Mouse (Mus musculus) heart, postnatal 4 days (tissue): ENCODE results near the gene Asic2. TPM values are rescaled to one million over a fixed set of nuclear protein-coding genes. Genes with fewer than 3 reads are reported as not detected.

Experiments
- DNase-seq: peaks from one replicate; pipeline ENCODE4 v3.0.0; 2021
- total RNA-seq, 2 experiments: library from RNA; stranded (reverse); gene quantifications; 2 replicates each; pipeline ENCODE4 v1.2.3; 2021

The Asic2 gene
- under 1 TPM in 1 of 2 experiments, not detected in 1; 0.11 TPM for total RNA-seq

GRCm38 (mm10) chr11:81968401-81968881 lies at the start of gene Asic2:
Gene Asic2, minus strand, starts transcription at chr11:81968457.
- DNase-seq = no peak

GRCm38 (mm10) chr11:82016181-82016780 lies 48.0 kb upstream of the Asic2 start:
- DNase-seq = peak; percentile 43

- no peak for DNase-seq
These were observed 46.8 kb upstream of the Asic2 start for GRCm38 (mm10) chr11:82015066-82015465.

GRCm38 (mm10) chr11:82013756-82014155 lies 45.5 kb upstream of the Asic2 start:
- no peak for DNase-seq

- DNase-seq = peak; percentile 22
These were observed 43.3 kb upstream of the Asic2 start for GRCm38 (mm10) chr11:82011411-82012193.

- no peak for DNase-seq
These were observed 41.9 kb upstream of the Asic2 start for GRCm38 (mm10) chr11:82010115-82010514.

- DNase-seq = peak; percentile 74
These were observed 38.7 kb upstream of the Asic2 start for GRCm38 (mm10) chr11:82006796-82007423.

- DNase-seq = no peak
These were observed 36.6 kb upstream of the Asic2 start for GRCm38 (mm10) chr11:82004810-82005209.

GRCm38 (mm10) chr11:82000581-82000980 lies 32.3 kb upstream of the Asic2 start:
- no peak for DNase-seq

GRCm38 (mm10) chr11:81999469-81999868 lies 31.2 kb upstream of the Asic2 start:
- DNase-seq = no peak

- DNase-seq = no peak
These were observed 30.4 kb upstream of the Asic2 start for GRCm38 (mm10) chr11:81998646-81999045.

GRCm38 (mm10) chr11:81997085-81997484 lies 28.8 kb upstream of the Asic2 start:
- DNase-seq = no peak

GRCm38 (mm10) chr11:81996172-81996841 lies 28.1 kb upstream of the Asic2 start:
- peak; percentile 82 for DNase-seq

- DNase-seq = peak; percentile 67
These were observed 14.9 kb upstream of the Asic2 start for GRCm38 (mm10) chr11:81983146-81983545.

- no peak for DNase-seq
These were observed 13.9 kb upstream of the Asic2 start for GRCm38 (mm10) chr11:81982191-81982590.

GRCm38 (mm10) chr11:81974577-81974976 lies 6.3 kb upstream of the Asic2 start:
- no peak for DNase-seq

- DNase-seq = no peak
These were observed 5.4 kb upstream of the Asic2 start for GRCm38 (mm10) chr11:81973699-81974098.

GRCm38 (mm10) chr11:81972044-81972443 lies 3.8 kb upstream of the Asic2 start:
- DNase-seq = no peak

- DNase-seq = peak; percentile 63
These were observed 1.5 kb downstream of the Asic2 start for GRCm38 (mm10) chr11:81966626-81967289.

GRCm38 (mm10) chr11:81965653-81966625 lies 2.3 kb downstream of the Asic2 start:
- no peak for DNase-seq

- no peak for DNase-seq
These were observed 3.7 kb downstream of the Asic2 start for GRCm38 (mm10) chr11:81964561-81964960.
